Mouse (Mus musculus) lung, embryonic 16.5 days (tissue): ENCODE results near the gene Hcar2. TPM values are rescaled to one million over a fixed set of nuclear protein-coding genes. Genes with fewer than 3 reads are reported as not detected.

ENCODE experiments used
- ATAC-seq: fragments of 200-750 bp; cut with Nextera tagmentation; 2 replicates; pipeline ENCODE4 v1.8.0; 2017; ENCODE audit warnings: low read depth, mild to moderate bottlenecking, moderate library complexity
- H3K27ac ChIP-seq: fragments of 300-500 bp; sonication (generic); 2 replicates; pipeline ENCODE4 v1.5.1; 2014; ENCODE audit warnings: mild to moderate bottlenecking, control low read depth, low read length
- H3K27me3 ChIP-seq: fragments of 300-500 bp; sonication (generic); 2 replicates; pipeline ENCODE4 v1.6.1; 2014; ENCODE audit warnings: low read depth, low read length, mixed read lengths; ENCODE audit not compliant: control insufficient read depth, insufficient read depth
- H3K36me3 ChIP-seq: fragments of 300-500 bp; sonication (generic); 2 replicates; pipeline ENCODE4 v1.6.1; 2014; ENCODE audit warnings: low read length; ENCODE audit not compliant: control insufficient read depth, insufficient read depth
- H3K4me1 ChIP-seq: fragments of 300-500 bp; sonication (generic); replicated peaks from 2 replicates; pipeline ENCODE4 v1.6.1; 2014; ENCODE audit warnings: low read length, mixed read lengths; ENCODE audit not compliant: control insufficient read depth, insufficient read depth
- H3K4me2 ChIP-seq: fragments of 300-500 bp; sonication (generic); 2 replicates; pipeline ENCODE4 v1.6.1; 2014; ENCODE audit warnings: low read depth, low read length, control low read depth
- H3K4me3 ChIP-seq: fragments of 300-500 bp; sonication (generic); 2 replicates; pipeline ENCODE4 v1.5.1; 2014; ENCODE audit warnings: mild to moderate bottlenecking, low read length, control low read depth
- H3K9ac ChIP-seq: fragments of 300-500 bp; sonication (generic); 2 replicates; pipeline ENCODE4 v1.6.1; 2014; ENCODE audit warnings: low read length, control low read depth
- H3K9me3 ChIP-seq: fragments of 300-500 bp; sonication (generic); 2 replicates; pipeline ENCODE4 v1.6.1; 2016; ENCODE audit warnings: low read length; ENCODE audit not compliant: control insufficient read depth
- WGBS: fragments of 180-500 bp; shearing (Covaris S2); extraction: QIAGEN DNeasy Blood & Tissue Kit; methylation state at CpG from one replicate; pipeline ENCODE4 v1.1.7; 2014; 5-methylcytosine and 5-hydroxymethylcytosine counted together
- polyA plus RNA-seq: library from polyadenylated mRNA; unstranded; fragments of >200 nt; fragmentation: Nextera tagmentation; extraction: Ambion mirVana; gene quantifications from 2 replicates; pipeline ENCODE4 v1.2.1, GENCODE M21; 2015

Gene Hcar2
- polyA plus RNA-seq, 1 experiment from 2014 or later = 0.30 TPM

- no peak for ATAC-seq
- no peaks in the 10 kb centered on the region for H3K4me1 ChIP-seq
- 76% methylated on average over 4 of the region's 4 CpGs for WGBS
- H3K9me3 ChIP-seq = no peaks in the 10 kb centered on the region
- H3K27ac ChIP-seq = no peak overlapping the region
- no peak overlapping the region for H3K4me2 ChIP-seq
- no peak overlapping the region for H3K4me3 ChIP-seq
- H3K9ac ChIP-seq = no peak overlapping the region
- no peaks in the 10 kb centered on the region for H3K27me3 ChIP-seq
- H3K36me3 ChIP-seq = no peaks in the 10 kb centered on the region
Measured at GRCm38 (mm10) chr5:123869615-123870014, 4.3 kb upstream of the Hcar2 start.

- no peak overlapping the region for H3K27ac ChIP-seq
- no peak for ATAC-seq
- H3K4me2 ChIP-seq = no peak overlapping the region
- H3K9ac ChIP-seq = no peak overlapping the region
- H3K4me1 ChIP-seq = no peaks in the 10 kb centered on the region
- H3K36me3 ChIP-seq = no peaks in the 10 kb centered on the region
- H3K4me3 ChIP-seq = no peak overlapping the region
- no peaks in the 10 kb centered on the region for H3K27me3 ChIP-seq
- H3K9me3 ChIP-seq = no peaks in the 10 kb centered on the region
- WGBS = 72% methylated on average over 4 of the region's 4 CpGs
Measured at GRCm38 (mm10) chr5:123866457-123866856, 1.2 kb upstream of the Hcar2 start.

- ATAC-seq = no peak
- H3K36me3 ChIP-seq = no peaks in the 10 kb centered on the region
- no peaks in the 10 kb centered on the region for H3K27me3 ChIP-seq
- H3K4me1 ChIP-seq = 0 out of 2 replicates have a peak, but pooled peaks cover 2% of the 10 kb centered on the region
- no peak overlapping the region for H3K27ac ChIP-seq
- 82% methylated on average over 14 of the region's 14 CpGs for WGBS
- H3K4me3 ChIP-seq = no peak overlapping the region
- no peak overlapping the region for H3K4me2 ChIP-seq
- H3K9ac ChIP-seq = no peak overlapping the region
- no peaks in the 10 kb centered on the region for H3K9me3 ChIP-seq
Measured at GRCm38 (mm10) chr5:123863934-123864333, 1.4 kb downstream of the Hcar2 start.

GRCm38 (mm10) chr5:123862374-123863350 lies 2.6 kb downstream of the Hcar2 start:
- 63% methylated on average over 15 of the region's 15 CpGs for WGBS
- ATAC-seq = no peak
- H3K4me3 ChIP-seq = no peak overlapping the region
- H3K27ac ChIP-seq = no peak overlapping the region; the same call in 1 of the 2 replicates
- 0 out of 2 replicates have a peak, but pooled peaks cover 2% of the 10 kb centered on the region for H3K4me1 ChIP-seq
- no peaks in the 10 kb centered on the region for H3K9me3 ChIP-seq
- H3K36me3 ChIP-seq = no peaks in the 10 kb centered on the region
- H3K9ac ChIP-seq = no peak overlapping the region
- H3K4me2 ChIP-seq = no peak overlapping the region
- H3K27me3 ChIP-seq = no peaks in the 10 kb centered on the region

GRCm38 (mm10) chr5:123858798-123859197 lies 6.5 kb downstream of the Hcar2 start:
- Histone ChIP-seq H3K4me3 (no peak overlapping the region), H3K27me3 (no peaks in the 10 kb centered on the region)

GRCm38 (mm10) chr5:123854511-123854910 lies 10.8 kb downstream of the Hcar2 start:
- whole genome bisulfite sequencing = 50% methylated on average over 9 of the region's 9 CpGs
- Histone ChIP-seq H3K27ac (no peak overlapping the region), H3K27me3 (no peaks in the 10 kb centered on the region), H3K4me1 (0 out of 2 replicates have a peak, but pooled peaks cover 2% of the 10 kb centered on the region), H3K9me3 (no peaks in the 10 kb centered on the region), H3K4me3 (no peak overlapping the region), H3K9ac (no peak overlapping the region), H3K4me2 (no peak overlapping the region), H3K36me3 (no peaks in the 10 kb centered on the region)
- no peak for ATAC-seq

More at GRCm38 (mm10) chr5:123858798-123859197, 6.5 kb downstream of the Hcar2 start:
- H3K4me1 ChIP-seq = 0 out of 2 replicates have a peak, but pooled peaks cover 2% of the 10 kb centered on the region
- H3K36me3 ChIP-seq = no peaks in the 10 kb centered on the region
- H3K9ac ChIP-seq = no peak overlapping the region
- no peak overlapping the region for H3K27ac ChIP-seq
- no peaks in the 10 kb centered on the region for H3K9me3 ChIP-seq
- ATAC-seq = no peak
- WGBS = 55% methylated on average over 11 of the region's 11 CpGs
- no peak overlapping the region for H3K4me2 ChIP-seq

- Histone ChIP-seq H3K4me3 (no peak overlapping the region), H3K27me3 (no peaks in the 10 kb centered on the region), H3K9me3 (no peaks in the 10 kb centered on the region), H3K4me2 (no peak overlapping the region), H3K27ac (no peak overlapping the region), H3K4me1 (no peaks in the 10 kb centered on the region), H3K9ac (no peak overlapping the region), H3K36me3 (no peaks in the 10 kb centered on the region)
- WGBS = 51% methylated on average over 11 of the region's 11 CpGs
- ATAC-seq = no peak
Measured at GRCm38 (mm10) chr5:123853877-123854504, 11.3 kb downstream of the Hcar2 start.

- no peak overlapping the region for H3K9ac ChIP-seq
- 23% methylated on average over 2 of the region's 2 CpGs for WGBS
- H3K4me1 ChIP-seq = no peaks in the 10 kb centered on the region
- no peak overlapping the region for H3K27ac ChIP-seq
- H3K9me3 ChIP-seq = no peaks in the 10 kb centered on the region
- no peak for ATAC-seq
- no peak overlapping the region for H3K4me3 ChIP-seq
- no peaks in the 10 kb centered on the region for H3K36me3 ChIP-seq
- no peak overlapping the region for H3K4me2 ChIP-seq
- H3K27me3 ChIP-seq = no peaks in the 10 kb centered on the region
Measured at GRCm38 (mm10) chr5:123851398-123851797, 13.9 kb downstream of the Hcar2 start.

- 82% methylated on average over 14 of the region's 14 CpGs for WGBS
- Histone ChIP-seq H3K27ac (no peak overlapping the region), H3K27me3 (no peaks in the 10 kb centered on the region), H3K36me3 (no peaks in the 10 kb centered on the region), H3K4me1 (peaks cover 7% of the 10 kb centered on the region), H3K9me3 (no peaks in the 10 kb centered on the region), H3K4me3 (no peak overlapping the region), H3K4me2 (no peak overlapping the region), H3K9ac (no peak overlapping the region)
- ATAC-seq = no peak
Measured at GRCm38 (mm10) chr5:123844316-123844715, 21.0 kb downstream of the Hcar2 start.
